In genomic region chr19:58377969-58378368, GRCm38 (mm10) we compare ENCODE assay signal across 18 mouse cellular contexts.
DNase-seq lines count a peak whose midpoint lies in the region; ATAC-seq and TF ChIP-seq lines count a peak whose summit lies in the region.
"Had no signal": no experiment of that assay in that cellular context is flagged by ENCODE, and none has a peak within 500 bp of the region (broad histone marks: within the 10 kb centered on the region; RNA-seq: fewer than 3 reads in every experiment).

No protein-coding gene starts in this region.

- H3K4me3 ChIP-seq in kidney, embryonic 15.5 days (replicated peaks): no peak overlapping the region
- no peak overlapping the region for H3K4me3 ChIP-seq in kidney, adult 2 months (ENCODE audit: insufficient read depth, low read depth, low read length)
- H3K4me3 ChIP-seq in midbrain, postnatal 0 days (ENCODE audit: low read depth, low read length): no peak overlapping the region
- H3K4me3 ChIP-seq in midbrain, embryonic 16.5 days (ENCODE audit: low read depth, low read length): no peak overlapping the region
- H3K4me3 ChIP-seq: embryonic facial prominence, embryonic 15.5 days; hindbrain, embryonic 12.5 days; limb, embryonic 12.5 days; liver, embryonic 13.5 days had no signal

- no peak overlapping the region for H3K9ac ChIP-seq in kidney, embryonic 15.5 days
- no peak overlapping the region for H3K9ac ChIP-seq in midbrain, postnatal 0 days (replicated peaks; ENCODE audit: low read length, poor library complexity, severe bottlenecking)
- no peak overlapping the region for H3K9ac ChIP-seq in midbrain, embryonic 16.5 days (ENCODE audit: low read depth, low read length)
- H3K9ac ChIP-seq: embryonic facial prominence, embryonic 15.5 days; hindbrain, embryonic 12.5 days; limb, embryonic 12.5 days; liver, embryonic 13.5 days had no signal

- ATAC-seq in kidney, embryonic 15.5 days (replicated peaks; ENCODE audit: low FRiP score): peak; percentile 68
- ATAC-seq in midbrain, postnatal 0 days (ENCODE audit: low FRiP score): no peak
- ATAC-seq in midbrain, embryonic 16.5 days: no peak
- ATAC-seq in megakaryocyte progenitor cell, adult 5-6 weeks (replicated peaks; ENCODE audit: poor library complexity): peak; percentile 52

- WGBS in kidney, embryonic 15.5 days: 28% methylated on average over 8 of the region's 8 CpGs
- 23% methylated on average over 8 of the region's 8 CpGs for WGBS in kidney, adult 2 months
- 79% methylated on average over 8 of the region's 8 CpGs for WGBS in midbrain, postnatal 0 days
- WGBS in midbrain, embryonic 16.5 days: 74% methylated on average over 8 of the region's 8 CpGs

- peak overlapping the region; percentile 71 for H3K27ac ChIP-seq in kidney, embryonic 15.5 days
- no peak overlapping the region for H3K27ac ChIP-seq in kidney, adult 2 months (ENCODE audit: insufficient read depth, low read depth, low read length)
- no peak overlapping the region for H3K27ac ChIP-seq in midbrain, postnatal 0 days (ENCODE audit: low read depth, low read length)
- no peak overlapping the region for H3K27ac ChIP-seq in midbrain, embryonic 16.5 days (ENCODE audit: low read length)
- H3K27ac ChIP-seq: embryonic facial prominence, embryonic 15.5 days; hindbrain, embryonic 12.5 days; limb, embryonic 12.5 days; liver, embryonic 13.5 days had no signal

- no peak for DNase-seq in kidney, adult 2 months
- peak; percentile 54 for DNase-seq in midbrain, postnatal 0 days (ENCODE audit: low spot score)
- peak; percentile 58 for DNase-seq in brain, embryonic 14.5 days (ENCODE audit: low read depth)
- no peak for DNase-seq in right cerebral cortex, postnatal 25 days
- DNase-seq in left cerebral cortex, postnatal 4 days: no peak
- DNase-seq: adrenal gland, adult 2 months; cerebellum, adult 18-20 months; gastrocnemius, postnatal 10 days; kidney, adult 8-10 months; liver, embryonic 13.5 days; lung, postnatal 14 days; thymus, adult 18-20 months had no signal

- no peaks in the 10 kb centered on the region for H3K27me3 ChIP-seq in kidney, embryonic 15.5 days
- H3K27me3 ChIP-seq in kidney, adult 2 months (replicated peaks; ENCODE audit: control insufficient read depth, insufficient read depth, low read length): no peaks in the 10 kb centered on the region
- H3K27me3 ChIP-seq in midbrain, postnatal 0 days (ENCODE audit: insufficient read depth, low read length): no peaks in the 10 kb centered on the region
- H3K27me3 ChIP-seq in midbrain, embryonic 16.5 days (ENCODE audit: control insufficient read depth, insufficient read depth, low read depth, low read length): no peaks in the 10 kb centered on the region
- H3K27me3 ChIP-seq: embryonic facial prominence, embryonic 15.5 days; hindbrain, embryonic 12.5 days; limb, embryonic 12.5 days; liver, embryonic 13.5 days had no signal

- no peak for TF ChIP-seq POLR2A in kidney, adult 2 months (IDR thresholded peaks at IDR 0.05; ENCODE audit: low read depth, low read length)
- TF ChIP-seq POLR2A in brain, embryonic 14.5 days (IDR thresholded peaks at IDR 0.05; ENCODE audit: borderline replicate concordance, extremely low read depth, insufficient read depth, insufficient read length, poor library complexity, severe bottlenecking): no peak

- no peaks in the 10 kb centered on the region for H3K36me3 ChIP-seq in kidney, embryonic 15.5 days
- no peaks in the 10 kb centered on the region for H3K36me3 ChIP-seq in kidney, adult 2 months (ENCODE audit: control insufficient read depth, insufficient read depth, low read length)
- H3K36me3 ChIP-seq in midbrain, postnatal 0 days (ENCODE audit: insufficient read depth, low read length): no peaks in the 10 kb centered on the region
- no peaks in the 10 kb centered on the region for H3K36me3 ChIP-seq in midbrain, embryonic 16.5 days (ENCODE audit: control insufficient read depth, insufficient read depth, low read length)
- H3K36me3 ChIP-seq: embryonic facial prominence, embryonic 15.5 days; hindbrain, embryonic 12.5 days; limb, embryonic 12.5 days; liver, embryonic 13.5 days had no signal

- H3K4me1 ChIP-seq in kidney, embryonic 15.5 days: peaks cover 33% of the 10 kb centered on the region
- H3K4me1 ChIP-seq in kidney, adult 2 months (ENCODE audit: control insufficient read depth, insufficient read depth, low read length): no peaks in the 10 kb centered on the region
- no peaks in the 10 kb centered on the region for H3K4me1 ChIP-seq in midbrain, postnatal 0 days (ENCODE audit: insufficient read depth, low read length)
- H3K4me1 ChIP-seq in midbrain, embryonic 16.5 days (ENCODE audit: control insufficient read depth, insufficient read depth, low read length): no peaks in the 10 kb centered on the region
- H3K4me1 ChIP-seq: embryonic facial prominence, embryonic 15.5 days had no signal

- no peak overlapping the region for H3K4me2 ChIP-seq in kidney, embryonic 15.5 days
- H3K4me2 ChIP-seq in midbrain, postnatal 0 days (ENCODE audit: low read depth, low read length, poor library complexity, severe bottlenecking): no peak overlapping the region
- H3K4me2 ChIP-seq in midbrain, embryonic 16.5 days (ENCODE audit: low read length): no peak overlapping the region
- H3K4me2 ChIP-seq: embryonic facial prominence, embryonic 15.5 days; hindbrain, embryonic 12.5 days; limb, embryonic 12.5 days; liver, embryonic 13.5 days had no signal

- intact Hi-C loops in left cerebral cortex, postnatal 4 days (cut with DNase I): no loop called here

- H3K9me3 ChIP-seq in kidney, embryonic 15.5 days (replicated peaks): no peaks in the 10 kb centered on the region
- H3K9me3 ChIP-seq in midbrain, postnatal 0 days (ENCODE audit: low read length): no peaks in the 10 kb centered on the region
- H3K9me3 ChIP-seq in midbrain, embryonic 16.5 days (replicated peaks; ENCODE audit: control insufficient read depth, low read length, poor library complexity, severe bottlenecking): no peaks in the 10 kb centered on the region
- H3K9me3 ChIP-seq: embryonic facial prominence, embryonic 15.5 days; hindbrain, embryonic 12.5 days; limb, embryonic 12.5 days; liver, embryonic 13.5 days had no signal

- TF ChIP-seq CTCF in kidney, adult 2 months (conservative IDR thresholded peaks at IDR 0.05; ENCODE audit: insufficient read depth, insufficient read length, low read depth, low read length): no peak
- TF ChIP-seq CTCF in midbrain, postnatal 0 days (IDR thresholded peaks at IDR 0.05): no peak
- TF ChIP-seq CTCF in brain, embryonic 14.5 days (IDR thresholded peaks at IDR 0.05; ENCODE audit: borderline replicate concordance, extremely low read depth, insufficient read depth, insufficient read length): no peak

Comparison
In these comparisons a context has a peak if more than half of its experiments do, and no peak if none do; other contexts are left out.
1. ATAC-seq: peak in kidney, embryonic 15.5 days (single experiment) and megakaryocyte progenitor cell, adult 5-6 weeks (single experiment); none in midbrain, postnatal 0 days (single experiment) and midbrain, embryonic 16.5 days (single experiment).
2. DNase-seq: peak in midbrain, postnatal 0 days (single experiment) and brain, embryonic 14.5 days (single experiment); none in kidney, adult 2 months (single experiment), right cerebral cortex, postnatal 25 days (single experiment) and left cerebral cortex, postnatal 4 days (single experiment).